Mouse (Mus musculus) liver, postnatal 0 days (tissue): ENCODE measurements around the gene Ncbp1. TPM values are rescaled to one million over a fixed set of nuclear protein-coding genes. Genes with fewer than 3 reads are reported as not detected.
"Not testable (repeated sequence)": the region's sequence is repeated elsewhere in the genome, so short reads cannot be mapped to it uniquely, and the experiment has no call there.

Source experiments
- ATAC-seq: fragments of 200-750 bp; cut with Nextera tagmentation; 2 replicates; pipeline ENCODE4 v1.8.0; 2017; ENCODE audit warnings: mild to moderate bottlenecking, moderate library complexity
- DNase-seq: peaks from one replicate; pipeline ENCODE4 v3.0.0-alpha.2; 2016
- H3K27ac ChIP-seq: fragments of 300-500 bp; sonication (generic); 2 replicates; pipeline ENCODE4 v1.5.1; 2014; ENCODE audit warnings: antibody characterized with exemption, moderate library complexity, mild to moderate bottlenecking, low read depth
- H3K27me3 ChIP-seq: fragments of 300-500 bp; sonication (generic); 2 replicates; pipeline ENCODE4 v1.6.1; 2014; ENCODE audit warnings: low read length, control low read depth, mixed read lengths; ENCODE audit not compliant: insufficient read depth
- H3K36me3 ChIP-seq: fragments of 300-500 bp; sonication (generic); replicated peaks from 2 replicates; pipeline ENCODE4 v1.6.1; 2014; ENCODE audit warnings: mild to moderate bottlenecking, control low read depth, low read length, moderate library complexity, mixed read lengths; ENCODE audit not compliant: insufficient read depth
- H3K4me1 ChIP-seq: fragments of 300-500 bp; sonication (generic); 2 replicates; pipeline ENCODE4 v1.6.1; 2014; ENCODE audit warnings: antibody characterized with exemption, mild to moderate bottlenecking, control low read depth; ENCODE audit not compliant: insufficient read depth
- H3K4me2 ChIP-seq: fragments of 300-500 bp; sonication (generic); 2 replicates; pipeline ENCODE4 v1.6.1; 2014; ENCODE audit warnings: low read depth, mild to moderate bottlenecking, low read length, moderate library complexity, mixed read lengths
- H3K4me3 ChIP-seq: fragments of 300-500 bp; sonication (generic); 2 replicates; pipeline ENCODE4 v1.5.1; 2014; ENCODE audit warnings: low read depth, low read length
- H3K9ac ChIP-seq: fragments of 300-500 bp; sonication (generic); replicated peaks from 2 replicates; pipeline ENCODE4 v1.6.1; 2014; ENCODE audit warnings: mild to moderate bottlenecking, moderate library complexity
- H3K9me3 ChIP-seq: fragments of 300-500 bp; sonication (generic); 2 replicates; pipeline ENCODE4 v1.6.1; 2016; ENCODE audit warnings: mild to moderate bottlenecking, control low read depth, low read length, mixed read lengths
- CTCF ChIP-seq: sonication (generic); IDR thresholded peaks from 2 replicates; pipeline ENCODE4 v1.5.1; 2016; ENCODE audit warnings: antibody characterized with exemption, low read depth
- EP300 ChIP-seq: IDR thresholded peaks from 2 replicates; pipeline ENCODE4 v1.6.1; 2016; ENCODE audit warnings: antibody characterized with exemption, low read depth, mild to moderate bottlenecking
- whole genome bisulfite sequencing: fragments of 180-500 bp; shearing (Covaris S2); extraction: QIAGEN DNeasy Blood & Tissue Kit; methylation state at CpG from one replicate; pipeline ENCODE4 v1.1.7; 2014; ENCODE audit not compliant: insufficient replicate concordance; 5-methylcytosine and 5-hydroxymethylcytosine counted together
- polyA plus RNA-seq: library from polyadenylated mRNA; unstranded; fragments of >200 nt; fragmentation: Nextera tagmentation; extraction: Ambion mirVana; gene quantifications from 2 replicates; pipeline ENCODE4 v1.2.1, GENCODE M21; 2015

Gene Ncbp1
- polyA plus RNA-seq, 1 experiment from 2014 or later: 19.6 TPM

GRCm38 (mm10) chr4:46185890-46186289 lies 47.5 kb downstream of the Ncbp1 start:
- H3K36me3 ChIP-seq: peaks cover 62% of the 10 kb centered on the region
- no peak for TF ChIP-seq EP300
- no peak for TF ChIP-seq CTCF

GRCm38 (mm10) chr4:46186466-46186865 lies 48.1 kb downstream of the Ncbp1 start:
- no peaks in the 10 kb centered on the region for H3K9me3 ChIP-seq
- no peak overlapping the region for H3K4me3 ChIP-seq
- no peaks in the 10 kb centered on the region for H3K27me3 ChIP-seq
- no peak overlapping the region for H3K9ac ChIP-seq
- H3K27ac ChIP-seq: no peak overlapping the region
- DNase-seq (no peak), ATAC-seq (peak; percentile 41; the same call in 1 of the 2 replicates)
- H3K36me3 ChIP-seq: peaks cover 56% of the 10 kb centered on the region
- H3K4me1 ChIP-seq: no peaks in the 10 kb centered on the region
- 71% methylated on average over 3 of the region's 3 CpGs for WGBS
- TF ChIP-seq EP300 (no peak), CTCF (no peak)
- H3K4me2 ChIP-seq: no peak overlapping the region

More at GRCm38 (mm10) chr4:46185890-46186289, 47.5 kb downstream of the Ncbp1 start:
- H3K27ac ChIP-seq: no peak overlapping the region
- H3K4me1 ChIP-seq: no peaks in the 10 kb centered on the region
- 84% methylated on average over 9 of the region's 9 CpGs for WGBS
- no peaks in the 10 kb centered on the region for H3K27me3 ChIP-seq
- no peak overlapping the region for H3K4me2 ChIP-seq
- DNase-seq (no peak), ATAC-seq (no peak)
- no peak overlapping the region for H3K9ac ChIP-seq
- H3K9me3 ChIP-seq: no peaks in the 10 kb centered on the region
- H3K4me3 ChIP-seq: no peak overlapping the region

- not testable (repeated sequence) for H3K9me3 ChIP-seq, H3K4me2 ChIP-seq, H3K4me3 ChIP-seq, H3K27ac ChIP-seq, H3K9ac ChIP-seq, H3K27me3 ChIP-seq, ATAC-seq, DNase-seq
- peaks cover 18% of the 10 kb centered on the region for H3K36me3 ChIP-seq
- peak; percentile 48 for TF ChIP-seq CTCF
- peaks cover 14% of the 10 kb centered on the region for H3K4me1 ChIP-seq
These were observed 53.6 kb downstream of the Ncbp1 start for GRCm38 (mm10) chr4:46192011-46192410.

- peak within 1 kb of the TSS; percentile 95 for H3K4me3 ChIP-seq
- WGBS: under 1% methylated on average over 66 of the region's 70 CpGs
- H3K36me3 ChIP-seq: no peaks in the 10 kb centered on the region; the same call in 1 of the 2 replicates
- DNase-seq (peak; percentile 96), ATAC-seq (peak; percentile 97)
- peak within 1 kb of the TSS; percentile 93 for H3K9ac ChIP-seq
- TF ChIP-seq EP300 (no peak), CTCF (no peak)
- peak within 1 kb of the TSS; percentile 87 for H3K27ac ChIP-seq
- H3K27me3 ChIP-seq: peaks cover 6% of the 10 kb centered on the region; the same call in 1 of the 2 replicates
- H3K4me1 ChIP-seq: peaks cover 14% of the 10 kb centered on the region
- H3K9me3 ChIP-seq: no peaks in the 10 kb centered on the region
- peak within 1 kb of the TSS; percentile 92 for H3K4me2 ChIP-seq
These were observed 57.5 kb downstream of the Ncbp1 start, which contains the start of gene Xpa for GRCm38 (mm10) chr4:46195781-46196487. Gene Xpa, minus strand, starts transcription at chr4:46196311.

- Histone ChIP-seq H3K4me3 (peak overlapping the region; percentile 95), H3K4me1 (peaks cover 14% of the 10 kb centered on the region), H3K27ac (peak overlapping the region; percentile 87), H3K9ac (peak overlapping the region; percentile 93), H3K9me3 (no peaks in the 10 kb centered on the region), H3K27me3 (peaks cover 6% of the 10 kb centered on the region; the same call in 1 of the 2 replicates), H3K36me3 (no peaks in the 10 kb centered on the region; the same call in 1 of the 2 replicates), H3K4me2 (peak overlapping the region; percentile 92)
- TF ChIP-seq CTCF (no peak), EP300 (no peak)
- 39% methylated on average over 6 of the region's 6 CpGs for WGBS
- no peak for DNase-seq
- peak; percentile 35 for ATAC-seq
These were observed 58.1 kb downstream of the Ncbp1 start for GRCm38 (mm10) chr4:46196513-46196912.

- 63% methylated on average over 5 of the region's 5 CpGs for WGBS
- peaks cover 14% of the 10 kb centered on the region for H3K4me1 ChIP-seq
- no peak for TF ChIP-seq EP300
- TF ChIP-seq CTCF: no peak
- no peak overlapping the region for H3K4me2 ChIP-seq
- DNase-seq: no peak
- H3K27ac ChIP-seq: no peak overlapping the region
- H3K9ac ChIP-seq: no peak overlapping the region
- ATAC-seq: no peak
- H3K4me3 ChIP-seq: no peak overlapping the region
- no peaks in the 10 kb centered on the region for H3K36me3 ChIP-seq
- H3K9me3 ChIP-seq: no peaks in the 10 kb centered on the region
- H3K27me3 ChIP-seq: peaks cover 13% of the 10 kb centered on the region
These were observed 59.7 kb downstream of the Ncbp1 start for GRCm38 (mm10) chr4:46198064-46198463.
